Mouse (Mus musculus) spleen, adult 2 months (tissue): ENCODE measurements around the gene Tmem119.

Experiments
- CTCF ChIP-seq: fragments of 200-500 bp; IDR thresholded peaks from 2 replicates; pipeline ENCODE4 v1.5.1; 2011; ENCODE audit warnings: mild to moderate bottlenecking, inconsistent platforms; ENCODE audit not compliant: insufficient read depth, insufficient read length, insufficient replicate concordance; ENCODE audit errors: extremely low read depth
- POLR2A ChIP-seq: fragments of 200-500 bp; IDR thresholded peaks from 2 replicates; pipeline ENCODE4 v1.6.1; 2011; ENCODE audit warnings: low read depth, low read length, inconsistent platforms

- TF ChIP-seq CTCF (no peak), POLR2A (no peak)
Measured at GRCm38 (mm10) chr5:113797149-113797882, 3.0 kb downstream of the Tmem119 start.
